Mouse (Mus musculus): ENCODE results near the gene Sag. TPM values are rescaled to one million over a fixed set of nuclear protein-coding genes. Genes with fewer than 3 reads are reported as not detected.

Gene Sag
- total and polyA plus RNA-seq, 3 experiments, result 0.19 to 2.0 (median 1.0) TPM

DNA sequence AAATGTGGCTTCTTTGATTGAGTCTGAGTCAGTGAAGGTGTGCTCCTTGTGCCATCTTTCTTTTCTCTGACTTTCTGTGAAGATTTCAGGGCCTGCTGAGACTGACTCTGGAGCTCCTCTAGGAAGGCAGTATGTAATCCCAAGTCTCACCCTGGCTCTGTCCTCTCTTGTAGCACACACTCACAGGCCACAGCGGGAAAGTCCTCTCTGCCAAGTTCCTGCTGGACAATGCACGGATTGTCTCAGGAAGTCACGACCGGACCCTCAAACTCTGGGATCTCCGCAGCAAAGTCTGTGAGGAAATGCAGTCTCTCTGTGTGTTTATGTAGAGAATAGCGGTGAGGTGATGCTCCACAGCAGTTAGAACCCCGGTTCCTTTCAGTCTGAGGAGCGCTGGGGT is 17.8 kb upstream of the Sag start:
- H3K4me1 ChIP-seq (ENCODE audit: control insufficient read depth in 1 of 2, insufficient read depth in 2 of 2), result no peaks in the 10 kb centered on the region
- H3K27ac ChIP-seq (ENCODE audit: insufficient read depth, low read depth), result no peak overlapping the region
- H3K4me3 ChIP-seq (replicated peaks in 1 of 3; ENCODE audit: low read depth in 2 of 3, low read length in 2 of 3, poor library complexity in 1 of 3), result no peak overlapping the region
- in situ Hi-C loops (cut with MboI; ENCODE audit: low pct_ligation_motif_present, low pct_unique_long_range_greater_than_20kb, low sequenced_read_pairs) (no loop called here), dilution Hi-C loops (cut with MboI; ENCODE audit: extremely low pct_ligation_motif_present, extremely low pct_unique_long_range_greater_than_20kb, low sequenced_read_pairs) (no loop called here)
- H3K36me3 ChIP-seq (replicated peaks in 1 of 2; ENCODE audit: control insufficient read depth in 1 of 2, insufficient read depth in 1 of 2, low read length in 1 of 2), result peaks cover 73 to 88% of the 10 kb centered on the region in 2 experiments
- no peak overlapping the region for H3K4me2 ChIP-seq (ENCODE audit: insufficient read depth, low read depth, poor library complexity, severe bottlenecking)
- TF ChIP-seq ZMIZ1 (IDR thresholded peaks at IDR 0.05; ENCODE audit: low read depth, low read length) (no peak), RCOR1 (conservative IDR thresholded peaks at IDR 0.05; ENCODE audit: low read depth, low read length) (no peak)
- H3K9me3 ChIP-seq (replicated peaks; ENCODE audit: low read length), result no peaks in the 10 kb centered on the region
- DNase-seq (ENCODE audit: extremely low read depth), result no peak
- H3K27me3 ChIP-seq (replicated peaks), result no peaks in the 10 kb centered on the region
- no peaks in the 10 kb centered on the region for H3K79me2 ChIP-seq (replicated peaks; ENCODE audit: control insufficient read depth, extremely low read depth, insufficient read depth, poor library complexity, severe bottlenecking)
- no peak overlapping the region for H3K9ac ChIP-seq (ENCODE audit: insufficient read depth, low read depth)

DNA sequence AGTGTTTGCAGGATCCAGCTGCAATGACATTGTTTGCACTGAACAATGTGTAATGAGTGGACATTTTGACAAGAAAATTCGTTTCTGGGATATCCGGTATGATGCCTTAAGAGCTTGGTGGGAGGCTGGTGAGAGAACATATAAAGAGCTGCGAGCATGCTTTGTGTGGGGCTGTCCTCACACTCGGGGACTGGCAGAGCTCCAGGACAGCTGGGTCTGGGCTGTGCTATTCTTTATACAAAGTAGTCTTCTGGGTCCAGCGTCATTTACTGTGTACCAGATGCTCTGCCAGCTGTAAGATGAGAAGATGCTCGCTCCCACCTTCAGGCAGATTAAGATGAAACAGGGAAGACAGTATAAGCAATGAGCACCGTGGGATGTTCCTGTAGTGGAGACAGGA is 17.2 kb upstream of the Sag start:
- Histone ChIP-seq H3K4me1 (ENCODE audit: control insufficient read depth in 1 of 2, insufficient read depth in 2 of 2) (no peaks in the 10 kb centered on the region), H3K4me3 (replicated peaks in 1 of 3; ENCODE audit: low read depth in 2 of 3, low read length in 2 of 3, poor library complexity in 1 of 3) (no peak overlapping the region), H3K9ac (ENCODE audit: insufficient read depth, low read depth) (no peak overlapping the region), H3K27ac (ENCODE audit: insufficient read depth, low read depth) (no peak overlapping the region), H3K4me2 (ENCODE audit: insufficient read depth, low read depth, poor library complexity, severe bottlenecking) (no peak overlapping the region), H3K9me3 (replicated peaks; ENCODE audit: low read length) (no peaks in the 10 kb centered on the region), H3K27me3 (replicated peaks) (no peaks in the 10 kb centered on the region), H3K79me2 (replicated peaks; ENCODE audit: control insufficient read depth, extremely low read depth, insufficient read depth, poor library complexity, severe bottlenecking) (no peaks in the 10 kb centered on the region), H3K36me3 (replicated peaks in 1 of 2; ENCODE audit: control insufficient read depth in 1 of 2, insufficient read depth in 1 of 2, low read length in 1 of 2) (peaks cover 73 to 88% of the 10 kb centered on the region in 2 experiments)
- TF ChIP-seq SIN3A (IDR thresholded peaks at IDR 0.05; ENCODE audit: low read length), result no peak
- TF ChIP-seq ZC3H11A (IDR thresholded peaks at IDR 0.05; ENCODE audit: low read depth, low read length), result no peak
- TF ChIP-seq EP300 (IDR thresholded peaks at IDR 0.05; ENCODE audit: low read length), result no peak
- TF ChIP-seq ZNF384 (IDR thresholded peaks at IDR 0.05; ENCODE audit: low read depth, low read length), result no peak
- TF ChIP-seq MXI1 (IDR thresholded peaks at IDR 0.05; ENCODE audit: low read depth, low read length), result no peak
- no peak for TF ChIP-seq POLR2A (IDR thresholded peaks at IDR 0.05; ENCODE audit: low read depth, low read length)
- in situ Hi-C loops (cut with MboI; ENCODE audit: low pct_ligation_motif_present, low pct_unique_long_range_greater_than_20kb, low sequenced_read_pairs) (no loop called here), dilution Hi-C loops (cut with MboI; ENCODE audit: extremely low pct_ligation_motif_present, extremely low pct_unique_long_range_greater_than_20kb, low sequenced_read_pairs) (no loop called here)
- DNase-seq (ENCODE audit: extremely low read depth), result no peak

DNA sequence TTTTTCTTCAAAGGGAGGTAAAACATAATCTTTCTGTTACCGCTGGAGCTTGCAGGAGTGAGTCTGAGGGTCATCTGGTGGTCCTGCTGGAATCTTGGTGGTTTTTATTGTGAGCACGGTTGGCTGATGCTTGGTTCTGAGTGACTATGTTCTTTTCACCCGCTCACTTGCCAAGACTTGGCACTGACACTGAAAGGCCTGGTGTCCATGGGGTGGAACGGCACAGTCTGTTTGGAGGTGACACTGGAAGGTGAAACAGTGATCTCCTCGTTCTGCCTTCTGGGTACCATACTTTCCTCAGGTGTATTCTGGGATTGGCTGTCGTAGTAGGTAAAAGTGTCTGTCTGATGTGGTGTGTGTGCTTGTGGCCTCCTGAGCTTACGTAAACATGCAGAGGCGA is 13.8 kb upstream of the Sag start:
- peaks cover 70 to 87% of the 10 kb centered on the region in 2 experiments for H3K36me3 ChIP-seq (replicated peaks in 1 of 2; ENCODE audit: control insufficient read depth in 1 of 2, insufficient read depth in 1 of 2, low read length in 1 of 2)
- H3K9me3 ChIP-seq (replicated peaks; ENCODE audit: low read length), result no peaks in the 10 kb centered on the region
- H3K27ac ChIP-seq (ENCODE audit: insufficient read depth, low read depth), result no peak overlapping the region
- H3K4me1 ChIP-seq (ENCODE audit: control insufficient read depth in 1 of 2, insufficient read depth in 2 of 2), result no peaks in the 10 kb centered on the region
- H3K9ac ChIP-seq (ENCODE audit: insufficient read depth, low read depth), result no peak overlapping the region
- no peak overlapping the region for H3K4me3 ChIP-seq (replicated peaks in 1 of 3; ENCODE audit: low read depth in 2 of 3, low read length in 2 of 3, poor library complexity in 1 of 3)
- H3K27me3 ChIP-seq (replicated peaks), result no peaks in the 10 kb centered on the region
- no peak overlapping the region for H3K4me2 ChIP-seq (ENCODE audit: insufficient read depth, low read depth, poor library complexity, severe bottlenecking)
- dilution Hi-C loops (cut with MboI; ENCODE audit: extremely low pct_ligation_motif_present, extremely low pct_unique_long_range_greater_than_20kb, low sequenced_read_pairs) (no loop called here), in situ Hi-C loops (cut with MboI; ENCODE audit: low pct_ligation_motif_present, low pct_unique_long_range_greater_than_20kb, low sequenced_read_pairs) (no loop called here)
- H3K79me2 ChIP-seq (replicated peaks; ENCODE audit: control insufficient read depth, extremely low read depth, insufficient read depth, poor library complexity, severe bottlenecking), result no peaks in the 10 kb centered on the region
- TF ChIP-seq SMC3 (IDR thresholded peaks at IDR 0.05; ENCODE audit: low read depth, low read length) (no peak), ZNF384 (IDR thresholded peaks at IDR 0.05; ENCODE audit: low read depth, low read length) (no peak), PAX5 (IDR thresholded peaks at IDR 0.05; ENCODE audit: low read length) (no peak), ETS1 (conservative IDR thresholded peaks at IDR 0.05; ENCODE audit: low read depth, low read length) (no peak), IRF4 (IDR thresholded peaks at IDR 0.05; ENCODE audit: low read depth, low read length) (no peak), RAD21 (IDR thresholded peaks at IDR 0.05; ENCODE audit: low read depth, low read length) (no peak), NELFE (IDR thresholded peaks at IDR 0.05; ENCODE audit: low read depth, low read length) (no peak), MXI1 (IDR thresholded peaks at IDR 0.05; ENCODE audit: low read depth, low read length) (no peak), NRF1 (IDR thresholded peaks at IDR 0.05; ENCODE audit: low read depth, low read length) (no peak), KAT2A (IDR thresholded peaks at IDR 0.05; ENCODE audit: insufficient replicate concordance, low read length) (no peak), HCFC1 (IDR thresholded peaks at IDR 0.05; ENCODE audit: low read depth, low read length) (no peak), TBP (conservative IDR thresholded peaks at IDR 0.05; ENCODE audit: low read depth, low read length) (no peak), BHLHE40 (IDR thresholded peaks at IDR 0.05; ENCODE audit: low read depth, low read length) (no peak), MAZ (IDR thresholded peaks at IDR 0.05; ENCODE audit: low read depth, low read length) (no peak), SIN3A (IDR thresholded peaks at IDR 0.05; ENCODE audit: low read length) (no peak), TCF12 (IDR thresholded peaks at IDR 0.05; ENCODE audit: low read depth, low read length) (no peak), MYC (IDR thresholded peaks at IDR 0.05; ENCODE audit: low read depth, low read length) (no peak), ZC3H11A (IDR thresholded peaks at IDR 0.05; ENCODE audit: low read depth, low read length) (no peak)
- DNase-seq (ENCODE audit: extremely low read depth), result no peak
